Mouse (Mus musculus) retina, adult 2 months (tissue): ENCODE measurements at regions not wholly inside any gene's neighbourhood (a gene's known extent, or its start where the extent isn't known, plus 50 kb on each side); places are given as distances from the start of the nearest gene placed in this dataset.

ENCODE experiments used
- DNase-seq: peaks from one replicate; pipeline ENCODE4 v3.0.0-alpha.2; 2012; ENCODE audit warnings: low read depth, low spot score

GRCm38 (mm10) chr11:109039792-109040518 lies 104.2 kb downstream of the E030025P04Rik start:
- no peak for DNase-seq

DNA sequence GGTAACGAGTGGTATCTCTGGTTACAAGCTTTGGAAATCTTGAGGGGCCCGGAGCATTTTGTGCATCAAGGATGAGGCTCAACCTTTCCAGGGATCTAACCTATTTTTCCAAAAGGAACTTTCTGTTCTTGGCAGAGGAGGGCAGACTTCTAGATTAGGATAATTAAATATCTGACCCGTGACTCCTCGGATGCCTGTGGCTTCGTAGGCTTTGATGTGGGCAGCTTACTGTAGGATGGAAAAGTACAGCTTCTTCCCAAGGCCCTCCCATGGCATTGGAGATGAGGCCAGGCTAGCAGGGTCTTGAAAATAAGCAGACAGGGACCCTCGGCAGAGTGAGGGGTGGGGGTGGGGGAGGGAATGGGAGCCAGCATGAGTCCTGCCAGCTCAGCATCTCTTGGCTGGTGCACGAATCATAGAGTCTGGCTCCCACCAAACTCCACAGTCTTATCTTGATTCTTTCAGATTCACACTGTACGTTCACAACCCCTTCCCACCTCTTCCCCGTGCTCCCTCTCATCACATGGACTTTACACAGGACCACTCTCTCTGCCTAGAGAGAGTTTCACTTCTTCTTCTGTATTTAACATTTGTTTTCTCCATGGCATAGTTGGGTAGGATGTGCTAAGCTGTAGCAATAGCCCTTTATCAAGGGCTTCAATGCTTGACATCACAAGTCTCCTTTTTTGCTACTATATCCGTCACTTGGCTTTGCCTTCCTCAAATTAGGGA lies 104.9 kb downstream of the E030025P04Rik start:
- DNase-seq = no peak

DNA sequence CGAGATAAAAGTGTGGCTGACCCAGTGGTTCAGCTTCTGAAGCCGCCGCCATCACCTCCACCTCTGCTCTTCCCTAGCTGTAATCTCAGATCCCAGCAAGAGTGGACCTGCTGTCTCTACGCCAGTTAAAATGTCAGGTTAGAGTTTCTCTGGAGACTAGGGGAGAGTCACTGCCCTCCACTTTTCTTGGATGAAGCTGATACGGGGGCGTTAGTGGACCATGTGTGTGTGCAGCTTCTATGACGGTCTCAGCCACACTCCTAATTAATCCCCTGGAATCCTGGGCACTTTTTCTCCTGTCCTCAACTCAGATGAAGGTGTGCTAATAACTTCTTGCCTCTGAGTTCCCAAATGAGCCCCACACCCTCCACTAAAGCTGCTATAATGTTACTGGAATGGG lies 106.0 kb downstream of the E030025P04Rik start:
- DNase-seq = no peak

- DNase-seq = no peak
These were observed 109.6 kb downstream of the E030025P04Rik start for GRCm38 (mm10) chr11:109034596-109034995.

GRCm38 (mm10) chr11:109034072-109034471 lies 110.1 kb downstream of the E030025P04Rik start:
- DNase-seq = no peak

- DNase-seq = no peak
These were observed 111.4 kb downstream of the E030025P04Rik start for GRCm38 (mm10) chr11:109032729-109033128.

DNA sequence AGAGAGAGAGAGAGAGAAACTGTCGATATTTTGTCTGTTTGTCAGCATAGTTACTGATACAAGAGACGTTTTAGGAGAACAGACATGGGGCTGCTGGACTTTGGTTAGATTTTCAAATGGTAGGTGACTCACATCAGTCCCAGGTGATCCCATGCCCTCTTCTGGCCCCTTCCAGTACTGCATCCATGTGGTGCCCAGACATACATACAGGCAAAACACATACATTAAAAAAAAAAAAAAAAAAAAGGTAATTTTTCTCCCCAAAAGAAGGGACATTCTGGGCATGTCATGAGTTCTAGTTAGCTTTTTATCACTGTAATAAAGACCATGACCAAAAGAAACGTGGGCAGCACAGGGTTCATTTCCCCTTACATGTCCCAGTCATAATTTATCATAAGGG lies 110.3 kb downstream of the Axin2 start:
- peak; percentile 15 for DNase-seq

DNA sequence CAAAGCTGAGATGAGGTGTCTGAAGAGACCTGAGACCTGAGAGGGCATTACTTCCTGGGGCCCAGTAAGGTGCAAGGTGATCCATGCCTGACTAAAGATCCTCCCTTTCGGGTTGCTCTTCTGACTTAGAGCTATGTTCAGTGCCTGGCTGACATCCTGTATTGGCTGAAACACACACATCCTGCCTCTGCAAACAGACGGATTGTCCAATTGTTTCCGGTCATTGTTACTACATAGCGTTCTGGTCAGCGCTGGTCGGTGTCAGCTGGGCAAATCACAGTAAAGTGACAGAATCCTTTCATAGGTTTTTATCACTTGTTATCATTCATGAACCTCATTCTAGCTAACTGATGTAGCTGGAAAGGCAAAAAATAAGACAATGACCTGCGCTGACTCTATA lies 109.7 kb downstream of the Axin2 start:
- DNase-seq = no peak

GRCm38 (mm10) chr11:109014806-109015205 lies 94.7 kb downstream of the Axin2 start:
- DNase-seq = no peak

GRCm38 (mm10) chr11:109011161-109011560 lies 91.0 kb downstream of the Axin2 start:
- no peak for DNase-seq

GRCm38 (mm10) chr11:109008872-109009271 lies 88.7 kb downstream of the Axin2 start:
- DNase-seq = no peak

DNA sequence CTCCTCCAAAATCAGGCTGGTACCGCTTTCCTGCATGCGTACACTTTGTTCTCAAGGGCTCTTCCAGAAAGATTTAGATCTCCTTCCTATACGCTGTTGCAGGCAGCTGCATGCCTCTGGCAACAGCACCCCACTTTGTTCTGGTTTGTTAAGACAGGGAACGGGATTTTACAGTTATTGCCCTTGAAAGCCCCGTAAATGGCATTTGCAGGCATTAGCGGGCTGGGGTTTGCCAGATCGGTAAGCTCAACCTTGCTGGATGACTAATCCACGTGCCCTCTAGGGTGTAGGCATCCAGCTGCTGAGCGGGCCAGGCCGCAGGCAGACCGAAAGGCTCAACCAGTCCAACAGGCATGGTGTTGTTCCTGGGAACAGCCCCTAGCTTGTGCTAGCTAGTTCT lies 85.5 kb downstream of the Axin2 start:
- no peak for DNase-seq
